Mouse (Mus musculus): ENCODE measurements around the gene Nkain4. TPM values are rescaled to one million over a fixed set of nuclear protein-coding genes. Genes with fewer than 3 reads are reported as not detected.

Gene Nkain4
- polyA plus RNA-seq, 1 experiment from 2014 or later: 20.9 TPM

GRCm38 (mm10) chr2:180891075-180891834, 63.2 kb downstream of the Nkain4 start:
- H3K4me3 ChIP-seq (ENCODE audit: low read depth, low read length): peak overlapping the region; percentile 25
- no peak overlapping the region for H3K27ac ChIP-seq (replicated peaks; ENCODE audit: low read depth, low read length)
- no peaks in the 10 kb centered on the region for H3K9me3 ChIP-seq (replicated peaks; ENCODE audit: control insufficient read depth, low read length)
- DNase-seq (ENCODE audit: low spot score) (no peak), ATAC-seq (replicated peaks; ENCODE audit: insufficient number of reproducible peaks, low FRiP score, low TSS enrichment, low read depth) (no peak)
- WGBS: under 1% methylated on average over 37 of the region's 37 CpGs
- peaks cover 58% of the 10 kb centered on the region for H3K27me3 ChIP-seq (ENCODE audit: control insufficient read depth, insufficient read depth, low read length)
- H3K4me1 ChIP-seq (ENCODE audit: control insufficient read depth, insufficient read depth, low read length): peaks cover 7% of the 10 kb centered on the region
- peak overlapping the region; percentile 31 for H3K4me2 ChIP-seq (ENCODE audit: low read depth, low read length)
- peak overlapping the region; percentile 44 for H3K9ac ChIP-seq (replicated peaks; ENCODE audit: low read length)
- H3K36me3 ChIP-seq (replicated peaks; ENCODE audit: control insufficient read depth, insufficient read depth, low read depth, low read length): no peaks in the 10 kb centered on the region

DNA sequence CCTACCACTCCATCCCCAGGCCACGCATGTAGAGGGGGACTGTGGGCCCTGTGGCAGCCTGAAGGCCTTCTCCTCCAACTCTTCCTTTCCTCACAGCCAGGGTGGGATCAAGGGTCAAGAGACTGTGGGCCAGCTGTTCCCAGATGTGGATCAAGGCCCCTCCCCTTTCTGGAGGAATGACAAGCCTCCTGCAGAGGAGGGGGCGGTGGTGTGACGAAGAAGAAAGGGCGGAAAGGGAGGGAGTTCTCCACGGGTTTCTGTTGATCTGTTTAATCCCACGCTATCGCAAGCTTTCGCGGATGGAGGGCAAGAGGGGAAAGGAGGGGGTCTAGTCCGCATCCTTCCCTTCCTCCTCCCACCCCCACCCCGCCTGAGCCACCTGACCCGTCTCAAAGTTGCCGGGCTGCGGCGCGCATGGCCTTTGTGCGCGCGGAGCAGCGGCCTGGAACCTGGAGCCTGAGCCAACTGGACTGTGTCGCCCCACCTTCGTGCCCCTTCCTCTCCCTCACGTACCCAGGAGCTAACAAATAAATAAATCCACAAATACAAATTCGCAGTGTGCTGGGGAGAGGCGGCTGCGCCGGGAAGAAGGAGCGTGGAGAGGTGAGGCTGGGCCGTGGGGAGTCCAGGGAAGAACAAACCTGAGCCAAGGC, 64.0 kb downstream of the Nkain4 start:
- peak; percentile 43 for DNase-seq (ENCODE audit: low spot score)
- Histone ChIP-seq H3K9ac (replicated peaks; ENCODE audit: low read length) (peak overlapping the region; percentile 5), H3K27me3 (ENCODE audit: control insufficient read depth, insufficient read depth, low read length) (peaks cover 58% of the 10 kb centered on the region), H3K4me1 (ENCODE audit: control insufficient read depth, insufficient read depth, low read length) (peaks cover 7% of the 10 kb centered on the region), H3K4me3 (ENCODE audit: low read depth, low read length) (peak overlapping the region; percentile 25), H3K4me2 (ENCODE audit: low read depth, low read length) (peak overlapping the region; percentile 31), H3K9me3 (replicated peaks; ENCODE audit: control insufficient read depth, low read length) (no peaks in the 10 kb centered on the region), H3K36me3 (replicated peaks; ENCODE audit: control insufficient read depth, insufficient read depth, low read depth, low read length) (no peaks in the 10 kb centered on the region), H3K27ac (replicated peaks; ENCODE audit: low read depth, low read length) (no peak overlapping the region; the same call in 1 of the 2 replicates)
- 2% methylated on average over 28 of the region's 29 CpGs for WGBS
- ATAC-seq (replicated peaks; ENCODE audit: insufficient number of reproducible peaks, low FRiP score, low TSS enrichment, low read depth): 0 out of 2 replicates have a peak, but pooled peaks have one; percentile 11

DNA sequence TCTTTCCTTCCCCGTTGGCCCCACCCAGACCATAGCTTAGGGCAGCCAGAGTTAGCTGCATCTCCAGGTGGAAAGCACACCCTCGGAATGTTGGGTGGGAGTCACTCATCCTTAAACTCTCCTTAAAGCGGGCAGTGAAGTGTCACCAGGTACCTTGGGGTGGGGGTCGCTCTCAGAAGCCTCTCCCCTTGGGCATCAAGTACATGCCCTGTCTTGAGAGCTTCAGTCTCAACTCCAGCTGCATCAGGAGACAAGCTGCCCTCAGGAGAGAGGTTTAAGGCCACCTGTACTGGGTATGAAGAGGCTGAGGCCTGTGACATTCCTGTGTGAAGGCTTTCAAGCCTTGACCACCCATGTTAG, 64.6 kb downstream of the Nkain4 start:
- H3K27ac ChIP-seq (replicated peaks; ENCODE audit: low read depth, low read length): no peak overlapping the region
- no peak for ATAC-seq (replicated peaks; ENCODE audit: insufficient number of reproducible peaks, low FRiP score, low TSS enrichment, low read depth)
- 10% methylated on average over 4 of the region's 4 CpGs for WGBS
- H3K36me3 ChIP-seq (replicated peaks; ENCODE audit: control insufficient read depth, insufficient read depth, low read depth, low read length): no peaks in the 10 kb centered on the region
- peaks cover 7% of the 10 kb centered on the region for H3K4me1 ChIP-seq (ENCODE audit: control insufficient read depth, insufficient read depth, low read length)
- H3K27me3 ChIP-seq (ENCODE audit: control insufficient read depth, insufficient read depth, low read length): peaks cover 55% of the 10 kb centered on the region
- no peak overlapping the region for H3K4me3 ChIP-seq (ENCODE audit: low read depth, low read length)
- no peaks in the 10 kb centered on the region for H3K9me3 ChIP-seq (replicated peaks; ENCODE audit: control insufficient read depth, low read length)
- H3K4me2 ChIP-seq (ENCODE audit: low read depth, low read length): no peak overlapping the region
- DNase-seq (ENCODE audit: low spot score): no peak
- no peak overlapping the region for H3K9ac ChIP-seq (replicated peaks; ENCODE audit: low read length)

GRCm38 (mm10) chr2:180889271-180889920, 65.1 kb downstream of the Nkain4 start:
- Histone ChIP-seq H3K9ac (replicated peaks; ENCODE audit: low read length) (peak overlapping the region; percentile 37), H3K27ac (replicated peaks; ENCODE audit: low read depth, low read length) (peak overlapping the region; percentile 41; the same call in 1 of the 2 replicates), H3K9me3 (replicated peaks; ENCODE audit: control insufficient read depth, low read length) (no peaks in the 10 kb centered on the region), H3K4me3 (ENCODE audit: low read depth, low read length) (peak overlapping the region; percentile 18; the same call in 1 of the 2 replicates), H3K27me3 (ENCODE audit: control insufficient read depth, insufficient read depth, low read length) (peaks cover 51% of the 10 kb centered on the region), H3K4me1 (ENCODE audit: control insufficient read depth, insufficient read depth, low read length) (peaks cover 7% of the 10 kb centered on the region), H3K4me2 (ENCODE audit: low read depth, low read length) (no peak overlapping the region), H3K36me3 (replicated peaks; ENCODE audit: control insufficient read depth, insufficient read depth, low read depth, low read length) (no peaks in the 10 kb centered on the region)
- no peak for DNase-seq (ENCODE audit: low spot score)
- ATAC-seq (replicated peaks; ENCODE audit: insufficient number of reproducible peaks, low FRiP score, low TSS enrichment, low read depth): no peak
- 7% methylated on average over 18 of the region's 19 CpGs for WGBS

DNA sequence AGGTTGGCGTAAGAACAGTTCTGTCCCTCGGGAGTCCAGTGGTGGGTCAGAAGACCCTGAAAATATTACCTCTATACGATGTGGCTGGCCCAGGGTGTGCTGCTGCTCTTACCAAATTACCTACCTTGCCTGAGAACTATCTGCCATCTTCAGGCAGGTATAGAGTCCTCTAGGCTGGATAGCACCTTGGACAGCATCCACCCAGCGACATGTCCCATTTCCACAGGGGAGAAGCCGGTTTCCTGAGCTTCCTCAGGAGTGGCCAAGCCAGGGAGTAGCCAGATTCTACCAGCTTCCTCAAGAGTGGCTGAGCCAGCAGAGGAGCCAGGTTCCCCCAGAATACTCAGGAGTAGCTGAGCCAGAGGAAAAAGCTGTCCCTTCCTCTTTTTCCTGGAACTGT, 69.2 kb downstream of the Nkain4 start:
- WGBS: 63% methylated on average over 5 of the region's 5 CpGs
- no peaks in the 10 kb centered on the region for H3K4me1 ChIP-seq (ENCODE audit: control insufficient read depth, insufficient read depth, low read length)

More for the DNA sequence above, 69.2 kb downstream of the Nkain4 start:
- no peak overlapping the region for H3K4me3 ChIP-seq (ENCODE audit: low read depth, low read length)
- peak; percentile 38 for DNase-seq (ENCODE audit: low spot score)
- no peak overlapping the region for H3K9ac ChIP-seq (replicated peaks; ENCODE audit: low read length)
- ATAC-seq (replicated peaks; ENCODE audit: insufficient number of reproducible peaks, low FRiP score, low TSS enrichment, low read depth): no peak
- no peaks in the 10 kb centered on the region for H3K36me3 ChIP-seq (replicated peaks; ENCODE audit: control insufficient read depth, insufficient read depth, low read depth, low read length)
- H3K27me3 ChIP-seq (ENCODE audit: control insufficient read depth, insufficient read depth, low read length): peaks cover 13% of the 10 kb centered on the region
- H3K27ac ChIP-seq (replicated peaks; ENCODE audit: low read depth, low read length): no peak overlapping the region
- no peaks in the 10 kb centered on the region for H3K9me3 ChIP-seq (replicated peaks; ENCODE audit: control insufficient read depth, low read length)
- no peak overlapping the region for H3K4me2 ChIP-seq (ENCODE audit: low read depth, low read length)

Small RNA genes within 50 kb of the gene (microRNA-seq; reads per million reads assigned to microRNA genes)
- not detected for gene Mir124a-3 (ENCODE audit: borderline number of aligned reads)

Other genes starting within 250 kb of the Nkain4 start
- 27.8 and 28.3 TPM in 2 replicates for gene Dido1, start 244.7 kb downstream of the Nkain4 start, polyA plus RNA-seq (2014; fragmentation: Nextera tagmentation; extraction: Ambion mirVana)
- 68.7 and 72.1 TPM in 2 replicates for gene Gid8, start 244.6 kb downstream of the Nkain4 start, polyA plus RNA-seq (2014; fragmentation: Nextera tagmentation; extraction: Ambion mirVana)
- 0.24 TPM in 1 of 2 replicates, not detected in the other for gene Slc17a9, start 229.4 kb downstream of the Nkain4 start, polyA plus RNA-seq (2014; fragmentation: Nextera tagmentation; extraction: Ambion mirVana)
- gene Bhlhe23, start 177.8 kb downstream of the Nkain4 start, polyA plus RNA-seq (2014; fragmentation: Nextera tagmentation; extraction: Ambion mirVana): 0.50 and 1.4 TPM in 2 replicates
- 70.4 and 84.6 TPM in 2 replicates for gene Ythdf1, start 33.8 kb downstream of the Nkain4 start, polyA plus RNA-seq (2014; fragmentation: Nextera tagmentation; extraction: Ambion mirVana)
- gene Birc7, start 25.7 kb downstream of the Nkain4 start, polyA plus RNA-seq (2014; fragmentation: Nextera tagmentation; extraction: Ambion mirVana): 0.18 TPM in 2 replicates
- gene Arfgap1, start 12.5 kb upstream of the Nkain4 start, polyA plus RNA-seq (2014; fragmentation: Nextera tagmentation; extraction: Ambion mirVana): 43.2 and 54.4 TPM in 2 replicates
- 0.83 and 0.85 TPM in 2 replicates for gene Col20a1, start 31.8 kb upstream of the Nkain4 start, polyA plus RNA-seq (2014; fragmentation: Nextera tagmentation; extraction: Ambion mirVana)
- 7.4 and 10.8 TPM in 2 replicates for gene Chrna4, start 88.8 kb upstream of the Nkain4 start, polyA plus RNA-seq (2014; fragmentation: Nextera tagmentation; extraction: Ambion mirVana)
- gene Kcnq2, start 180.6 kb upstream of the Nkain4 start, polyA plus RNA-seq (2014; fragmentation: Nextera tagmentation; extraction: Ambion mirVana): 1.5 and 2.0 TPM in 2 replicates
- gene Eef1a2, start 202.3 kb upstream of the Nkain4 start, polyA plus RNA-seq (2014; fragmentation: Nextera tagmentation; extraction: Ambion mirVana): 0.25 and 0.42 TPM in 2 replicates
- gene Ppdpf, start 232.5 kb upstream of the Nkain4 start, polyA plus RNA-seq (2014; fragmentation: Nextera tagmentation; extraction: Ambion mirVana): 443 and 483 TPM in 2 replicates
- gene Ptk6, start 248.1 kb upstream of the Nkain4 start, polyA plus RNA-seq (2014; fragmentation: Nextera tagmentation; extraction: Ambion mirVana): not detected in 2 replicates